Mouse (Mus musculus): ENCODE results near the gene Lgr6. TPM values are rescaled to one million over a fixed set of nuclear protein-coding genes. Genes with fewer than 3 reads are reported as not detected.
A peak's percentile ranks its signal among the peaks of the same experiment; 100 is the strongest.

Lgr6 gene
- polyA plus RNA-seq, 1 experiment from 2014 or later: 0.35 TPM

GRCm38 (mm10) chr1:134987173-134987961 is 117.7 kb downstream of the Lgr6 start:
- Histone ChIP-seq H3K4me3 (ENCODE audit: low read depth, low read length) (peak overlapping the region; percentile 25), H3K9ac (ENCODE audit: low read length) (0 out of 2 replicates have a peak overlapping the region, but pooled peaks have one; percentile 23), H3K36me3 (ENCODE audit: control insufficient read depth, insufficient read depth, low read length) (no peaks in the 10 kb centered on the region), H3K4me2 (replicated peaks; ENCODE audit: low read depth) (peak overlapping the region; percentile 61), H3K9me3 (ENCODE audit: control insufficient read depth, low read length) (no peaks in the 10 kb centered on the region), H3K4me1 (replicated peaks; ENCODE audit: control insufficient read depth, insufficient read depth) (no peaks in the 10 kb centered on the region), H3K27me3 (ENCODE audit: control insufficient read depth, insufficient read depth, low read length) (no peaks in the 10 kb centered on the region), H3K27ac (replicated peaks) (no peak overlapping the region)
- TF ChIP-seq CTCF (IDR thresholded peaks at IDR 0.05; ENCODE audit: low read depth) (peak; percentile 20; the same call in 1 of the 2 replicates), EP300 (optimal IDR thresholded peaks at IDR 0.05) (no peak)
- peak; percentile 61 for DNase-seq (ENCODE audit: low spot score)
- 31% methylated on average over 46 of the region's 48 CpGs for WGBS
- peak; percentile 76 for ATAC-seq (ENCODE audit: low FRiP score, low TSS enrichment)

DNA sequence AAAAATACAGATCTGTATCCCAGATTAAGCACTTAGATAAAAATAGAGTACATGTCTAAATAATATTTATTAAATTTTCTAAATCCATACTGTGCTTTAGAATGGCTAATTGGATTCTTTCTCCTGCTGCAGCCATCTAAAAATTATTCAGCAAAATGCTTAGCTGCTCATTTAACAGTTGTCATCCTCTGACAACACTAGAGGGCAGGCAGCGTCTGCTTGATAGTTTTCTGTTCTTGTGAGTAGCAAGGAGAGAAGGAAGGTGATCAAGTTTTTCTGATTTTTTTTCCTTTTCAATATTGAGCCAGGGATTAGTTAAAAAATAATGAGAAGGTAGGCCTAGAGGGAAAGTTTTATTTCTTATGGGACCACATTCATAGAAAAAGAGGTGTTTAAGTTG is 132.2 kb downstream of the Lgr6 start:
- DNase-seq (ENCODE audit: low spot score): no peak
- ATAC-seq (ENCODE audit: low FRiP score, low TSS enrichment): no peak
- Histone ChIP-seq H3K9ac (ENCODE audit: low read length) (no peak overlapping the region), H3K36me3 (ENCODE audit: control insufficient read depth, insufficient read depth, low read length) (no peaks in the 10 kb centered on the region), H3K27ac (replicated peaks) (no peak overlapping the region), H3K27me3 (ENCODE audit: control insufficient read depth, insufficient read depth, low read length) (no peaks in the 10 kb centered on the region), H3K4me2 (replicated peaks; ENCODE audit: low read depth) (no peak overlapping the region), H3K4me3 (ENCODE audit: low read depth, low read length) (no peak overlapping the region), H3K4me1 (replicated peaks; ENCODE audit: control insufficient read depth, insufficient read depth) (no peaks in the 10 kb centered on the region), H3K9me3 (ENCODE audit: control insufficient read depth, low read length) (no peaks in the 10 kb centered on the region)
- TF ChIP-seq EP300 (optimal IDR thresholded peaks at IDR 0.05) (no peak), CTCF (IDR thresholded peaks at IDR 0.05; ENCODE audit: low read depth) (peak; percentile 66)
- 63% methylated on average over 1 of the region's 1 CpGs for WGBS

GRCm38 (mm10) chr1:134965430-134965829 is 139.6 kb downstream of the Lgr6 start:
- TF ChIP-seq CTCF (IDR thresholded peaks at IDR 0.05; ENCODE audit: low read depth): no peak
- no peak for TF ChIP-seq EP300 (optimal IDR thresholded peaks at IDR 0.05)
- ATAC-seq (ENCODE audit: low FRiP score, low TSS enrichment) (no peak), DNase-seq (ENCODE audit: low spot score) (no peak)
- H3K4me1 ChIP-seq (replicated peaks; ENCODE audit: control insufficient read depth, insufficient read depth): no peaks in the 10 kb centered on the region
- WGBS: 97% methylated on average over 2 of the region's 2 CpGs
- no peak overlapping the region for H3K9ac ChIP-seq (ENCODE audit: low read length)
- no peaks in the 10 kb centered on the region for H3K27me3 ChIP-seq (ENCODE audit: control insufficient read depth, insufficient read depth, low read length)
- no peaks in the 10 kb centered on the region for H3K36me3 ChIP-seq (ENCODE audit: control insufficient read depth, insufficient read depth, low read length)
- no peaks in the 10 kb centered on the region for H3K9me3 ChIP-seq (ENCODE audit: control insufficient read depth, low read length)
- H3K4me3 ChIP-seq (ENCODE audit: low read depth, low read length): no peak overlapping the region
- H3K27ac ChIP-seq (replicated peaks): no peak overlapping the region
- H3K4me2 ChIP-seq (replicated peaks; ENCODE audit: low read depth): no peak overlapping the region

GRCm38 (mm10) chr1:134962821-134963220 is 142.3 kb downstream of the Lgr6 start:
- peak overlapping the region; percentile 52 for H3K4me2 ChIP-seq (replicated peaks; ENCODE audit: low read depth)
- TF ChIP-seq EP300 (optimal IDR thresholded peaks at IDR 0.05) (no peak), CTCF (IDR thresholded peaks at IDR 0.05; ENCODE audit: low read depth) (peak; percentile 57)
- no peaks in the 10 kb centered on the region for H3K9me3 ChIP-seq (ENCODE audit: control insufficient read depth, low read length)
- peak; percentile 53; the same call in 1 of the 2 replicates for ATAC-seq (ENCODE audit: low FRiP score, low TSS enrichment)
- H3K27me3 ChIP-seq (ENCODE audit: control insufficient read depth, insufficient read depth, low read length): no peaks in the 10 kb centered on the region
- H3K36me3 ChIP-seq (ENCODE audit: control insufficient read depth, insufficient read depth, low read length): no peaks in the 10 kb centered on the region
- no peak overlapping the region for H3K27ac ChIP-seq (replicated peaks)
- peak; percentile 39 for DNase-seq (ENCODE audit: low spot score)
- peak overlapping the region; percentile 55 for H3K4me3 ChIP-seq (ENCODE audit: low read depth, low read length)
- 2% methylated on average over 11 of the region's 11 CpGs for WGBS
- H3K9ac ChIP-seq (ENCODE audit: low read length): peak overlapping the region; percentile 4
- H3K4me1 ChIP-seq (replicated peaks; ENCODE audit: control insufficient read depth, insufficient read depth): no peaks in the 10 kb centered on the region

- Histone ChIP-seq H3K4me1 (replicated peaks; ENCODE audit: control insufficient read depth, insufficient read depth) (no peaks in the 10 kb centered on the region), H3K9me3 (ENCODE audit: control insufficient read depth, low read length) (no peaks in the 10 kb centered on the region), H3K4me3 (ENCODE audit: low read depth, low read length) (peak within 1 kb of the TSS; percentile 55), H3K9ac (ENCODE audit: low read length) (peak within 1 kb of the TSS; percentile 28), H3K27me3 (ENCODE audit: control insufficient read depth, insufficient read depth, low read length) (no peaks in the 10 kb centered on the region), H3K27ac (replicated peaks) (no peak within 1 kb of the TSS), H3K36me3 (ENCODE audit: control insufficient read depth, insufficient read depth, low read length) (no peaks in the 10 kb centered on the region), H3K4me2 (replicated peaks; ENCODE audit: low read depth) (peak within 1 kb of the TSS; percentile 52)
- TF ChIP-seq CTCF (IDR thresholded peaks at IDR 0.05; ENCODE audit: low read depth) (peak; percentile 14; the same call in 1 of the 2 replicates), EP300 (optimal IDR thresholded peaks at IDR 0.05) (no peak)
- ATAC-seq (ENCODE audit: low FRiP score, low TSS enrichment) (peak; percentile 100), DNase-seq (ENCODE audit: low spot score) (peak; percentile 96)
- 2% methylated on average over 50 of the region's 50 CpGs for WGBS
Measured at GRCm38 (mm10) chr1:134962053-134962803, 142.8 kb downstream of the Lgr6 start, which contains the start of gene Ube2t. Ube2t (plus strand) TSS chr1:134962565.
